Mouse (Mus musculus) megakaryocyte, embryonic 14.5 days (primary cell): ENCODE measurements around the gene Rfx4. TPM values are rescaled to one million over a fixed set of nuclear protein-coding genes. Genes with fewer than 3 reads are reported as not detected.

Source experiments
- H3K27me3 ChIP-seq: replicated peaks from 2 replicates; pipeline ENCODE3; 2012; ENCODE audit warnings: inconsistent platforms
- H3K36me3 ChIP-seq: replicated peaks from 2 replicates; pipeline ENCODE3; 2012; ENCODE audit warnings: low read length, inconsistent platforms, mixed read lengths
- H3K4me1 ChIP-seq: 2 replicates; pipeline ENCODE4 v1.6.1; 2012; ENCODE audit warnings: inconsistent platforms
- H3K4me3 ChIP-seq: replicated peaks from 2 replicates; pipeline ENCODE3; 2012; ENCODE audit warnings: moderate library complexity, mild to moderate bottlenecking, inconsistent platforms
- H3K9me3 ChIP-seq: 2 replicates; pipeline ENCODE4 v1.6.1; 2012; ENCODE audit warnings: inconsistent platforms
- FLI1 ChIP-seq: IDR thresholded peaks from 2 replicates; pipeline ENCODE4 v1.6.1; 2012; ENCODE audit warnings: low read length, inconsistent platforms, mixed read lengths
- GATA1 ChIP-seq: IDR thresholded peaks from 3 replicates; pipeline ENCODE4 v1.6.1; 2012; ENCODE audit warnings: mixed read lengths, low read length, inconsistent platforms, borderline replicate concordance
- polyA plus RNA-seq: library from polyadenylated mRNA; stranded (reverse); fragments of >175 nt; gene quantifications from 2 replicates; pipeline ENCODE4 v1.2.3, GENCODE M21; 2012; ENCODE audit warnings: low replicate concordance; ENCODE audit not compliant: insufficient read depth

Rfx4 gene
- polyA plus RNA-seq, 1 experiment = not detected

GRCm38 (mm10) chr10:84916810-84917730, 161.2 kb downstream of the Rfx4 start, which contains the start of gene Ric8b:
Gene Ric8b (plus strand): TSS chr10:84917616.
- TF ChIP-seq FLI1 (peak; percentile 48), GATA1 (no peak)
- Histone ChIP-seq H3K27me3 (no peaks in the 10 kb centered on the region), H3K36me3 (peaks cover 20% of the 10 kb centered on the region), H3K9me3 (no peaks in the 10 kb centered on the region), H3K4me3 (peak within 1 kb of the TSS; percentile 99), H3K4me1 (peaks cover 52% of the 10 kb centered on the region)

GRCm38 (mm10) chr10:84917731-84918095, 161.9 kb downstream of the Rfx4 start:
- H3K4me3 ChIP-seq = peak overlapping the region; percentile 99
- peaks cover 55% of the 10 kb centered on the region for H3K4me1 ChIP-seq
- no peaks in the 10 kb centered on the region for H3K27me3 ChIP-seq
- peaks cover 23% of the 10 kb centered on the region for H3K36me3 ChIP-seq
- no peaks in the 10 kb centered on the region for H3K9me3 ChIP-seq
- no peak for TF ChIP-seq FLI1
- TF ChIP-seq GATA1 = no peak

- no peaks in the 10 kb centered on the region for H3K27me3 ChIP-seq
- peaks cover 80% of the 10 kb centered on the region for H3K36me3 ChIP-seq
- peaks cover 51% of the 10 kb centered on the region for H3K4me1 ChIP-seq
- H3K4me3 ChIP-seq = no peak overlapping the region
- TF ChIP-seq FLI1 = no peak
- no peak for TF ChIP-seq GATA1
- no peaks in the 10 kb centered on the region for H3K9me3 ChIP-seq
These were observed 170.5 kb downstream of the Rfx4 start for GRCm38 (mm10) chr10:84926336-84926735.

GRCm38 (mm10) chr10:84926885-84927284, 171.0 kb downstream of the Rfx4 start:
- Histone ChIP-seq H3K9me3 (no peaks in the 10 kb centered on the region), H3K4me1 (peaks cover 48% of the 10 kb centered on the region), H3K36me3 (peaks cover 80% of the 10 kb centered on the region), H3K4me3 (no peak overlapping the region), H3K27me3 (no peaks in the 10 kb centered on the region)
- TF ChIP-seq FLI1 (no peak), GATA1 (no peak)

DNA sequence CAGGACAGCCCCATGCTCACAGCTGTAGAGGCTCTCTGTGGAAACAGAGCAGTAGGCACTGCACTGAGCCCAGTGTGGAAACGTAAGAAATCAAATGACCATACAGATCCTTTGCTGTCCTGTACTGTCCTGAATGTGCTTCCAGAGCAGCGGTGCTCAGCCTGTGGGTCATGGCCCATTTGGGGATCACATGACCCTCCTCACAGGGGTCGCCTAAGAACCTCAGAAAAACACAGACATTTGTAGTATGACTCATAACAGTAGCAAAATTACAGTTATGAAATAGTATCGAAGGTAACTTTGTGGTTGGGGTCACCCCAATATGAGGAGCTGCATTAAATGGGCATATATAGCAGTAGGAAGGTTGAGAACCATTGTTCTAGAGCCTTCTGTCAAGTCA, 172.6 kb downstream of the Rfx4 start:
- Histone ChIP-seq H3K27me3 (no peaks in the 10 kb centered on the region), H3K4me3 (no peak overlapping the region), H3K36me3 (peaks cover 79% of the 10 kb centered on the region), H3K9me3 (no peaks in the 10 kb centered on the region), H3K4me1 (peaks cover 38% of the 10 kb centered on the region)
- TF ChIP-seq GATA1 = no peak
- no peak for TF ChIP-seq FLI1

- Histone ChIP-seq H3K36me3 (peaks cover 59% of the 10 kb centered on the region), H3K27me3 (no peaks in the 10 kb centered on the region), H3K4me1 (peaks cover 65% of the 10 kb centered on the region), H3K4me3 (peak overlapping the region; percentile 77), H3K9me3 (no peaks in the 10 kb centered on the region)
- TF ChIP-seq FLI1 = no peak
- TF ChIP-seq GATA1 = no peak
These were observed 179.8 kb downstream of the Rfx4 start for GRCm38 (mm10) chr10:84935553-84936209.

DNA sequence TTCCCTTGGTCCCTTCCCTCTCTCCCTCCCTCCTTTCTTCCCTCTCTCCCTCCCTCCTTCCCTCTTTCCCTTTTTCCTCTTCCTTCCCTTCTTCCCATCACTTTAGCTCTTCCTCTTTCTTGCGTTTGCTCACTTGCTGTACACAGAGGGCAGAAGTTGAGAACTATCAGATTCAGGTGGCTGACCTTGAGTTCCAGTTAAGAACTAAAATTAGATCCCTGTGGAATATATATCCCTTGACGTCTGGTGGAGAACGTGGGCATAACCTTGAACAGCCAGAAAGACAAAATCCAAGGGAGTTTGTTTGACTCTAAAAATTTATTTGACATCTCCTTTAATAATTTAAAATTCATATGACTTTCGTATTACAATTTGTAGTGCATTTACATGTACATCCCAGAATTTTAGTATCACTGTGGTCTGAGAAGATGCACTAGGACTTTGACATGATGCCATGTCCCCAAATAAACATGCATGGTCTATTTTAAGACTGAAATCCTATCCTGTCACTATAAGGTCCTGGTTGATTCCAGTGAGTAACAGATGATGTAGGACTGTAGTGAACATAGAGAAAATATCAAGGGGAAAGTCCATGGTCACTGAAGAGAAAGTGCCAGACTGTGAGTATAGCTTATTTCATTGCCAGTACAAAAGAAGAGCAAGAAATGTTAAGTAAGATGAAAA, 181.1 kb downstream of the Rfx4 start:
- peaks cover 62% of the 10 kb centered on the region for H3K4me1 ChIP-seq
- no peaks in the 10 kb centered on the region for H3K9me3 ChIP-seq
- no peaks in the 10 kb centered on the region for H3K27me3 ChIP-seq
- no peak for TF ChIP-seq FLI1
- H3K4me3 ChIP-seq = no peak overlapping the region
- H3K36me3 ChIP-seq = peaks cover 56% of the 10 kb centered on the region

DNA sequence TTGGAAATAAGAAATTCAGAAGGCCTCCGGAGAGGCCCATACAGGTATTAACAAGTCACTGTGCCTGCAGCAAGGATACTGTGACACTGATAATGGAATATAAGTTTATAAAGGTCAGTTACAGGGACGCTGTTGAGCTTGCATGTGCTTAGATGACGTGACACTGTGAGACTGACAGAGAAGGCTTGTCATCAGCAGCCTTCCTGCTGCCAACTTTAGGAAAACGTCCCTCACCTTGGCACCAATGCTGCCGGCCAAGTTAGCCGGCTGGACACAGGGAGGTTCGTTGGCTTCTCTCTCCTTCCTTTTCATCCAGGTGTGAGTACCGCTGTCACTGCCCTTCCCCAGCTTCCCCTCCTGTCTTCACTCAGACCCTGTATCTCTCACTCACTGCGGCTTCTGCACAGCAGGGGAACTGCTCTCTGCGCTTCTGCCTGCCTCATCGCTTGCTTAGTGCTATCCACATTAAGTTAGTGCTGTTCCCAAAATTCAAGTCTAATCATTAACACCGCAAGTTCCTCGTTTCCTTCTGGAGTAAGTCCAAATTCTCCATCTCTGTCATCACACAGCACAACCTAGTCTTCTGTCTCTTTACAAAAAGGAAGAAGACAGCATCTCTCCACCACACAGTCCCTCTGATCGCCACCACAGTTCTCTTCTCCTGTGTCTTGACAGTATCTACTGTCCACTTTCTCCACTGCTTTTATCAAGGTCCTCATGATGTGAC, 182.4 kb downstream of the Rfx4 start:
- H3K27me3 ChIP-seq = no peaks in the 10 kb centered on the region
- no peak for TF ChIP-seq FLI1
- TF ChIP-seq GATA1 = no peak
- no peak overlapping the region for H3K4me3 ChIP-seq
- peaks cover 61% of the 10 kb centered on the region for H3K36me3 ChIP-seq
- H3K9me3 ChIP-seq = no peaks in the 10 kb centered on the region
- H3K4me1 ChIP-seq = peaks cover 67% of the 10 kb centered on the region

GRCm38 (mm10) chr10:84938886-84939285, 183.0 kb downstream of the Rfx4 start:
- no peak for TF ChIP-seq GATA1
- TF ChIP-seq FLI1 = no peak
- Histone ChIP-seq H3K36me3 (peaks cover 62% of the 10 kb centered on the region), H3K9me3 (no peaks in the 10 kb centered on the region), H3K4me1 (peaks cover 67% of the 10 kb centered on the region), H3K4me3 (no peak overlapping the region), H3K27me3 (no peaks in the 10 kb centered on the region)
